Mouse (Mus musculus) neural tube, embryonic 11.5 days (tissue): ENCODE data around the gene Man1a. TPM values are rescaled to one million over a fixed set of nuclear protein-coding genes. Genes with fewer than 3 reads are reported as not detected.
A peak's percentile ranks its signal among the peaks of the same experiment; 100 is the strongest.

Experiments
- ATAC-seq: fragments of 200-750 bp; cut with Nextera tagmentation; 2 replicates; pipeline ENCODE4 v1.8.0; 2017; ENCODE audit warnings: moderate number of reproducible peaks, mild to moderate bottlenecking, moderate TSS enrichment, moderate library complexity; ENCODE audit not compliant: insufficient read depth, low FRiP score, low TSS enrichment
- DNase-seq: peaks from one replicate; pipeline ENCODE4 v3.0.0-alpha.2; 2015; ENCODE audit warnings: low spot score
- H3K27ac ChIP-seq: fragments of 300-500 bp; sonication (generic); 2 replicates; pipeline ENCODE4 v1.5.1; 2014; ENCODE audit warnings: low read depth, mild to moderate bottlenecking, low read length
- H3K27me3 ChIP-seq: fragments of 300-500 bp; sonication (generic); 2 replicates; pipeline ENCODE4 v1.6.1; 2014; ENCODE audit warnings: mild to moderate bottlenecking, low read length, mixed read lengths; ENCODE audit not compliant: control insufficient read depth, insufficient read depth
- H3K36me3 ChIP-seq: fragments of 300-500 bp; sonication (generic); 2 replicates; pipeline ENCODE4 v1.6.1; 2014; ENCODE audit warnings: mild to moderate bottlenecking, low read length, moderate library complexity, mixed read lengths; ENCODE audit not compliant: control insufficient read depth, insufficient read depth
- H3K4me1 ChIP-seq: fragments of 300-500 bp; sonication (generic); 2 replicates; pipeline ENCODE4 v1.6.1; 2014; ENCODE audit warnings: low read length, mixed read lengths; ENCODE audit not compliant: control insufficient read depth, insufficient read depth
- H3K4me2 ChIP-seq: fragments of 300-500 bp; sonication (generic); 2 replicates; pipeline ENCODE4 v1.6.1; 2014; ENCODE audit warnings: low read depth, mild to moderate bottlenecking, moderate library complexity
- H3K4me3 ChIP-seq: fragments of 300-500 bp; sonication (generic); 2 replicates; pipeline ENCODE4 v1.5.1; 2014; ENCODE audit warnings: low read depth, low read length
- H3K9ac ChIP-seq: fragments of 300-500 bp; sonication (generic); 2 replicates; pipeline ENCODE4 v1.6.1; 2014; ENCODE audit warnings: mild to moderate bottlenecking, low read length
- H3K9me3 ChIP-seq: fragments of 300-500 bp; sonication (generic); 2 replicates; pipeline ENCODE4 v1.6.1; 2016; ENCODE audit warnings: low read length; ENCODE audit not compliant: control insufficient read depth
- WGBS: fragments of 180-500 bp; shearing (Covaris S2); extraction: QIAGEN DNeasy Blood & Tissue Kit; methylation state at CpG from one replicate; pipeline ENCODE4 v1.1.7; 2014; 5-methylcytosine and 5-hydroxymethylcytosine counted together
- polyA plus RNA-seq: library from polyadenylated mRNA; unstranded; fragments of >200 nt; fragmentation: Nextera tagmentation; extraction: Ambion mirVana; gene quantifications from 2 replicates; pipeline ENCODE4 v1.2.1, GENCODE M21; 2014

Man1a gene
- polyA plus RNA-seq: 2.3 and 2.8 TPM in 2 replicates

DNA sequence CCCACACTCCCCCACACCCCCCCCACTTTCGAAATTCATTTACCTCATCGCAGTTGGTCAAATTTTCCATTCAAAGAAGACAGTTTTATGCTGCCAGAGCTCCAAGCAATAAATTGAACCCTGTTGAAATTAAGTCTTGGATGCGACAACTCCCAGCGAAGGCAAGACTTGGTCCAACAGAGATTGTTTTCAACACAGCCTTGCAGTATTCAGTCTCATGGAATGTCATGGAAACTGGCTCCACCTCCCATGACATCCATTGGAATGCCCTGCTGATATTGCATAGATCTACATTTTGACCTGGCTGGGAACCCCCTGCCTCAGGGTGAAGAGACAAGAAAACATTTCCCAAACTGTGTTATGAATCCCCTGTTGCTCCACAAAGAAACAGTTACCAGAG, at the start of gene Man1a:
Gene Man1a, minus strand, starts transcription at position 190 of the 400 bp plus-strand sequence.
- no peaks in the 10 kb centered on the region for H3K9me3 ChIP-seq
- peaks cover 3% of the 10 kb centered on the region; the same call in 1 of the 2 replicates for H3K27me3 ChIP-seq
- peak within 1 kb of the TSS; percentile 99 for H3K4me2 ChIP-seq
- H3K4me3 ChIP-seq: peak within 1 kb of the TSS; percentile 68
- peaks cover 6% of the 10 kb centered on the region; the same call in 1 of the 2 replicates for H3K4me1 ChIP-seq
- no peaks in the 10 kb centered on the region for H3K36me3 ChIP-seq
- 15% methylated on average over 4 of the region's 4 CpGs for WGBS
- no peak for ATAC-seq
- H3K27ac ChIP-seq: no peak within 1 kb of the TSS
- peak within 1 kb of the TSS; percentile 54 for H3K9ac ChIP-seq
- DNase-seq: no peak

DNA sequence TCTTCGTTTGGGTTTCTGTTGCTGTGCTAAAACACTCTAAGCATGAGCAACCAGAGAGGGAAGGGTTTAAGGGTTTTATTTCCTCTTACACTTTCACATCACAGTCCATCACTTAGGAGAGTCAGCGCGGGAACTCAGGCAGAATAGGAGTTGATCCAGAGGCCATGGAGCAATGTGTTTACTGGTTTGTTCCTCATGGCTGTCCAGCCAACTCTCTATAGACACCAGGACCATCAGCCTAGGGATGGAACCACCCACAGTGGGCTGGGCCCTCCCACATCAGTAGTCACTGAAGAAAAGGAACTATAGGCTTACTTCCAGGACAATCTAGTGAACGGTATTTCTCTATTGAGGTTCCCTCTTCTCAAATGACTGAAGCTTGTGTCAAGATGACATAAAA, 45.4 kb upstream of the Man1a start:
- WGBS: 91% methylated on average over 4 of the region's 4 CpGs
- no peak overlapping the region for H3K9ac ChIP-seq

DNA sequence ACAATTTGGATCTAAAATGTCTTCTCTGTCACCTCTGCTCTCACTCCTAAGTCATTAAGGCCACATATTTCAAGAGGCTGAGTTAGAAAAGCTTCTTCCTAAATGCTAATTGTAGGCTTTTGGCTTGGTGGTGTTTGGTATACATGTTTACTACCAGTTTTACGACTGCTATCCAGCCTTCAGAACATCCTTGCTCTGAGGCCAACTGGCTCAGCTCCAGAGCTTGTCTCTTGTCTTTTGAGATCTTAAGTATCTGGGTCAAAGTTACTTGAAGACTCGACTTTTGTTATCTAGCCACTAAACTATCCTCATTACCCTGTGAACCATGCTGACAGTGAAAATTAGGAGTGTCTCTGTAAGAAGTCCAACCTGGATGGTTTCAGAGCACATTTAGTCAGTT, 44.0 kb upstream of the Man1a start:
- H3K27ac ChIP-seq: no peak overlapping the region
- no peak overlapping the region for H3K4me3 ChIP-seq
- H3K9me3 ChIP-seq: no peaks in the 10 kb centered on the region
- H3K36me3 ChIP-seq: no peaks in the 10 kb centered on the region
- ATAC-seq (no peak), DNase-seq (no peak)
- H3K27me3 ChIP-seq: no peaks in the 10 kb centered on the region
- WGBS: 54% methylated on average over 2 of the region's 2 CpGs
- H3K4me2 ChIP-seq: no peak overlapping the region
- H3K4me1 ChIP-seq: no peaks in the 10 kb centered on the region
- no peak overlapping the region for H3K9ac ChIP-seq

More for the DNA sequence above, 45.4 kb upstream of the Man1a start:
- no peak for DNase-seq
- Histone ChIP-seq H3K27ac (no peak overlapping the region), H3K4me1 (no peaks in the 10 kb centered on the region), H3K36me3 (no peaks in the 10 kb centered on the region), H3K4me3 (no peak overlapping the region), H3K9me3 (no peaks in the 10 kb centered on the region), H3K27me3 (no peaks in the 10 kb centered on the region), H3K4me2 (no peak overlapping the region)
- ATAC-seq: no peak

DNA sequence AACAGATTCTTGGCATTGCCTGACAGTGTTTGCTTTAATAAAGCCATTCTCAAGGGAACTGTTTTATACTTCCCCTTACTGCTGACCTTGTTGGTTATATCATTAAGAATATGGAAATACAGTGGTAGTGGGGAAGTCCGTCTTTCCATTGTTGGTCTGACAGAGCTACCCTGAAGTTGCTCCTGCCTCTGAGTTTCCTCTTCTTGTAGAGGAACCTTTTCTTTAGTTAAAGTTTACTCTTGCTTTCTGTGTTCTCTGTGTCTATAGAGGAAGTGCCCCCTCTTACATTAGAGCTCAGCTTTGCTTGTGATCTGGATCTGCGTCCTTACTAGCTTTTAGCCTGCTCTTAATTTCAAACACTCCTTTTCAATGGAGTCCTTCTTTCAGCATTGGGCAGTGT, 42.9 kb upstream of the Man1a start:
- Histone ChIP-seq H3K9me3 (no peaks in the 10 kb centered on the region), H3K27ac (no peak overlapping the region), H3K4me2 (no peak overlapping the region), H3K4me3 (no peak overlapping the region), H3K36me3 (no peaks in the 10 kb centered on the region), H3K4me1 (no peaks in the 10 kb centered on the region), H3K9ac (no peak overlapping the region), H3K27me3 (no peaks in the 10 kb centered on the region)
- 86% methylated on average over 2 of the region's 2 CpGs for WGBS
- DNase-seq (no peak), ATAC-seq (no peak)

DNA sequence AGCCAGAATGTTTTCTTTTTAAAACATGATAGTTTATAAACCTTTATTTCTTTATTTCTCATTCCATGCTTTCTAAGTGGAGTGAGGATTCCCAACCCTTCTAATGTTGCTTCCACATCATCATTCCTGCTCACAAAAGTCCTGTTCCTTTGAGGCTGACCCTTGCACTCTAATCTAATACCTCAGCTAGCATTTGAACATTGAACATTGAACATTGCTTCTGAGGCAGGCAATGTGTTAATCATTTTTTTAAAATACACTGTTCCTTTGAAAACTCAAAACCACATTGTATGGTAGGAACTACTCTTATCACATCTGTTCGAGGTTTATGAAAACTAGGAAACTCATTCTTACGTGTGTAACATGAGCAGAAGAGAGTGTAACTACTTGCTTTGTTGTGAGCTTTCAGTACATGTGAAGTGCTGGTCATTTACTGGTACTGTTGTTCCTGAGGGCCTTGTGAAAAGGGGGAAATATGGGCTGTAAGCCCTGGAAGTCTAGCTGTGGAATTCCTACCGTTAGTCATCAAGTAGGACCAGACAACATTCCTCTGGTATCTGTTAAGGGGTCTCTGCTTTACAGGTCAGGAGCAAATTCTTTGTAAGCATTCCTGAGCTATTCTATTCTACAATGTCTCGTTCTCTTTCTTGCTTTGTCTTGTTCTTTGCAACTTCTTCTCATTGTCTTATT, 42.0 kb upstream of the Man1a start:
- H3K27me3 ChIP-seq: no peaks in the 10 kb centered on the region
- no peak overlapping the region for H3K4me2 ChIP-seq
- 72% methylated on average over 4 of the region's 4 CpGs for WGBS
- H3K9me3 ChIP-seq: no peaks in the 10 kb centered on the region
- H3K9ac ChIP-seq: no peak overlapping the region
- DNase-seq: no peak
- no peak overlapping the region for H3K4me3 ChIP-seq
- no peaks in the 10 kb centered on the region for H3K4me1 ChIP-seq
- ATAC-seq: no peak
- no peaks in the 10 kb centered on the region for H3K36me3 ChIP-seq
- H3K27ac ChIP-seq: no peak overlapping the region

DNA sequence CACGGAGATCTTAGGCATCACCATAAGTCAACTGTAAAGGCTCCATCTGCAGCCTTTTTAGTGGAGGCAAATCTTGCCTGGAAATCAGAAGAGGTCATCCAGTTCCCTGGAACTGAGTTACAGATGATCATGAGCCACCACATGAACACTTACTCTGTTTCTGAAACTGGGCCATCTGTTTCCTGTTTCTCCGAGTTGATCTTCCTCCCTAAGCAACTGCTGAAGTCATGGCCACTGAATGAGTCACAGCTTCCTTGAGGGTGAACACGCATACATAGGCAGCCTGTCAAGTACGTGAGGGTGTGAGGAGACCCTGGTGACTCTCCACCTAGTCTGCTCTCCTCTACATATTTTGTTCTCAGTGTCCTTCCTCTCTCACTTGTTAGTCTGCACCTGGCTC, 41.4 kb upstream of the Man1a start:
- Histone ChIP-seq H3K4me1 (no peaks in the 10 kb centered on the region), H3K36me3 (no peaks in the 10 kb centered on the region), H3K27me3 (no peaks in the 10 kb centered on the region), H3K4me3 (no peak overlapping the region), H3K9me3 (no peaks in the 10 kb centered on the region), H3K4me2 (no peak overlapping the region), H3K9ac (no peak overlapping the region), H3K27ac (no peak overlapping the region)
- WGBS: 74% methylated on average over 4 of the region's 4 CpGs
- no peak for ATAC-seq
- no peak for DNase-seq

DNA sequence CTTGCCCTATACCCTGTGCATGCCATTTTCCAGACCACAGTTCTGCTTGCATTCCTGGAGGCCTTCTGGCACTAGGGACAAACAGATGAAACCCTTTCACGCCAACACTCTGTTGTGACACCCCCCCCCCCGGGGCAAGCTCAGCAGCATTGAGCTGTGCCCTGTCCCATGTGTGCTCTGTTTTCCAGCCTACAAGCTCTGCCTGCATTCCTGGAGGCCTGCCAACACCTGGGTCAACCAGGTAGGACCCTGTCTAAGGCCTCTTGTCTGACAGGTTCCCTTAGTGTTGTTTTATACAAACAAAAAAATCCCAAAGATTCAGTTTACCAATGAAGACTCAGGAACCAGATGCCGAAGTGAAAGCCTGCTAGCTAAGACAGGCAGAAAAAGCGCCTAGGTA, 27.3 kb upstream of the Man1a start:
- Histone ChIP-seq H3K36me3 (no peaks in the 10 kb centered on the region), H3K4me1 (no peaks in the 10 kb centered on the region), H3K4me2 (no peak overlapping the region), H3K9ac (no peak overlapping the region), H3K27me3 (no peaks in the 10 kb centered on the region), H3K9me3 (no peaks in the 10 kb centered on the region), H3K4me3 (no peak overlapping the region), H3K27ac (no peak overlapping the region)
- ATAC-seq (no peak), DNase-seq (no peak)
- WGBS: 81% methylated on average over 4 of the region's 4 CpGs

DNA sequence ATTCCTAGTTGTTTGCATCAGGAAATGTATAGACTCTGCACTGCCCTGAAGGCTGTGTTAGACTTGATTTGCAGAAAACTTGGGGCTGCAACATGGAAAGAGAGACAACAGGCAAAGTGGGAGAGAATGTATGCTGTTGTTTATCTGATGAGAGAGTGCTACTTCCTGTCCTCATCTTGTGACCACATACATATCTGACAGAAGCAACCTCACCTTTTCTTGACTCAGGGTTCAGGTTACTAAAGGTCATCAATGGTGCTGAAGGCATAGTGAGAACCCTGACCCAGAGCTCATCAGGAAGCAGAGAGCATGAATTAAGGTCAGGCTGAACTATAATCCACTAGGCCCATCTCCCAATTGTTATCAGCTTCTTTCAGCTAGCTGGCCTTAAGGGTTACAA, 15.7 kb upstream of the Man1a start:
- ATAC-seq: no peak
- no peak for DNase-seq
- no peaks in the 10 kb centered on the region for H3K4me1 ChIP-seq
- H3K4me2 ChIP-seq: no peak overlapping the region
- H3K9me3 ChIP-seq: no peaks in the 10 kb centered on the region
- H3K9ac ChIP-seq: no peak overlapping the region
- no peak overlapping the region for H3K4me3 ChIP-seq
- H3K36me3 ChIP-seq: no peaks in the 10 kb centered on the region
- no peak overlapping the region for H3K27ac ChIP-seq
- no peaks in the 10 kb centered on the region for H3K27me3 ChIP-seq

DNA sequence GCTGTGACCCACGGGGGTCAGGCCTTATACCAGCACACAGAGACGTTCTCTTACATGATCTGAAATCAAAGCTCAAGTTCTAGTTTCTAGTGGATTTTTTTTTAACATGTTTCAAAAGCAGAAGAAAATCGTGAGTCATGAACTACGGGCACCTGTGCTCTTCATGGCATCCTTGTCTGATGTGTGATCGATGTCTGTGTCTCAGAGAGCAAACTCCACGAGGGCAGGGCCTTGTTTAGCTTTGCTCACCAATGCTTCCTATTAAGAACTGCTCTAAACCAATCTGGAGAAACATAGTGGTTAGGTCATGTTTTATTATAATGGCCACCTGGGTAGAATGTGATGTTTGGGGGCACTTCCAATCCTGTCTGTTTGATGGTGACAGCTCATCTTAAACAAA, 13.5 kb upstream of the Man1a start:
- no peaks in the 10 kb centered on the region for H3K9me3 ChIP-seq
- ATAC-seq (no peak), DNase-seq (no peak)
- no peaks in the 10 kb centered on the region for H3K27me3 ChIP-seq
- H3K4me2 ChIP-seq: no peak overlapping the region
- H3K9ac ChIP-seq: no peak overlapping the region
- no peaks in the 10 kb centered on the region for H3K4me1 ChIP-seq
- H3K27ac ChIP-seq: no peak overlapping the region
- H3K36me3 ChIP-seq: no peaks in the 10 kb centered on the region
- no peak overlapping the region for H3K4me3 ChIP-seq
- WGBS: 95% methylated on average over 6 of the region's 6 CpGs
